Mouse (Mus musculus) frontal cortex, adult 2 months (tissue): ENCODE measurements at regions not wholly inside any gene's neighbourhood (a gene's known extent, or its start where the extent isn't known, plus 50 kb on each side); places are given as distances from the start of the nearest gene placed in this dataset.
A peak's percentile ranks its signal among the peaks of the same experiment; 100 is the strongest.

ENCODE experiments used
- DNase-seq, 2 experiments: peaks; one replicate each; pipeline ENCODE4 v3.0.0; 2022; ENCODE audit warnings: low spot score in 1 of 2; ENCODE audit errors: extremely low spot score in 1 of 2

DNA sequence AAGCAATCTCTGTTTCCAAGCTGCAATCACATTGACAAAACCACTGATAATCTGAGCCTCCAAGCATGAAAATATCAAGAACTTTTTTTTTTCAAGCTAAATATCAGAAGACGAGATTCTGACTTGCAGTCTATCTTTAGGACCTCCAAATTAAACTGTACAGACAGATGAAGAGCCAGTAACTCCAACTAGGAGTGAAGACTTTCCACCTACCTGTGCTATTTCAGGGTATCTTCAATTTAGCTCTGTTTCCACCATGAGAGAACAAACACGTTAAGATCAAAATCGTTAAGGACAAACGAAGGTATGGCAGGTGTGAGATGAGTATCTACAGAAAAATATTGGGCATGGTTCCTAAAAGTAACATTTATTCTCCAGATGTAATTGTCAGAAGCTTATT is 82.4 kb upstream of the Pcdh9 start:
- DNase-seq = peak; percentile 6 to 10

GRCm38 (mm10) chr14:93972174-93972837 is 81.8 kb upstream of the Pcdh9 start:
- DNase-seq = peak in 1 of 2 experiments; percentile 7

DNA sequence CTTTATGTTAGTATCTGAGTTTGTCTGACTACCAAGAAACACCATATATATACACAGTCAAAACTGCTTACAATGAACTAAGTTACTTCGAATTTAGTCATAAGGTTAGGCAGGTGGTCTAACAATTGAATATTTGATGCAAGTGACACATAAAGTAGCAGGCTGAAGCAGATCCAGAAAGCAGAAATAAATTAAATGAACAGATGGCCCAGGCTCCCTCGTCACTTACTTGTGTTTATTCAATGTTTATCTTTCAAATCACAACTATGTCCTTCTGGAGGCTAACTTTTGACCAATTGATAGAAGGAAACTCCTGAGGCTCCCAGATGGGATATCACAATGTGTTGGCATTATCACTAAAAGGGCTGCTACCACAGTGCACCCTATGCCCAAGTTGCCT is 76.5 kb upstream of the Pcdh9 start:
- DNase-seq = no peak

DNA sequence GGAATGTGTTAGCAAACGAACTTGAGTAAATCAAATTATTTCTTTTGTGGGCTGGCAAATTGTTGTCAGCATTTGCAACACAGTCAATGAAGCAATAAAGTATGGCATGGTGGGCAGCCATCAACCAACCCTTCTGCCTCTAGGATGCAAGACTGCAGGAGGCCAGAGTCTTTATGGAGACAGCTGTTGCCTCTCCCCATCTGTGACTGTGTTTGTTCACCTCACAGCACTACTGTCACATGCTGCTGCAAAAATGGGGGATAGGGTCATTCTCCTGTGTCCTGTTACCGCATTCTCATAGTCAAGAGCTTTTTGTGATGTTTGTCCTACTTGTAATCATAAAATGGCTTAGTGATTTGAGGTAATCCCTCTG is 72.2 kb upstream of the Pcdh9 start:
- no peak for DNase-seq

- DNase-seq = no peak
Measured at GRCm38 (mm10) chr14:93961963-93962676, 71.6 kb upstream of the Pcdh9 start.
